In genomic region chr9:121403157-121403671, GRCm38 (mm10) we compare ENCODE assay signal across 8 mouse cellular contexts.
DNase-seq lines count a peak whose midpoint lies in the region; ATAC-seq lines count a peak whose summit lies in the region.

No protein-coding gene starts in this region.

- WGBS in embryonic facial prominence, embryonic 15.5 days: 9% methylated on average over 16 of the region's 16 CpGs
- WGBS in hindbrain, embryonic 14.5 days: 19% methylated on average over 16 of the region's 16 CpGs
- 13% methylated on average over 16 of the region's 16 CpGs for WGBS in midbrain, embryonic 15.5 days

- H3K27ac ChIP-seq in embryonic facial prominence, embryonic 15.5 days (replicated peaks): no peak overlapping the region; the same call in 1 of the 2 replicates
- peak overlapping the region; percentile 94 for H3K27ac ChIP-seq in hindbrain, embryonic 14.5 days
- H3K27ac ChIP-seq in midbrain, embryonic 15.5 days: peak overlapping the region; percentile 93

- H3K9ac ChIP-seq in embryonic facial prominence, embryonic 15.5 days: no peak overlapping the region
- H3K9ac ChIP-seq in hindbrain, embryonic 14.5 days: peak overlapping the region; percentile 68
- peak overlapping the region; percentile 53 for H3K9ac ChIP-seq in midbrain, embryonic 15.5 days

- peaks cover 20% of the 10 kb centered on the region for H3K4me1 ChIP-seq in embryonic facial prominence, embryonic 15.5 days
- H3K4me1 ChIP-seq in hindbrain, embryonic 14.5 days (replicated peaks; ENCODE audit: control insufficient read depth, insufficient read depth, low read length): peaks cover 25% of the 10 kb centered on the region; the same call in 1 of the 2 replicates
- peaks cover 41% of the 10 kb centered on the region for H3K4me1 ChIP-seq in midbrain, embryonic 15.5 days

- H3K36me3 ChIP-seq in embryonic facial prominence, embryonic 15.5 days: no peaks in the 10 kb centered on the region
- H3K36me3 ChIP-seq in hindbrain, embryonic 14.5 days (replicated peaks; ENCODE audit: control insufficient read depth, insufficient read depth): no peaks in the 10 kb centered on the region
- no peaks in the 10 kb centered on the region for H3K36me3 ChIP-seq in midbrain, embryonic 15.5 days (replicated peaks)

- ATAC-seq in embryonic facial prominence, embryonic 15.5 days (ENCODE audit: insufficient number of reproducible peaks, low FRiP score, low TSS enrichment, low read depth): peak; percentile 75
- peak; percentile 92 for ATAC-seq in hindbrain, embryonic 14.5 days (ENCODE audit: low FRiP score)
- peak; percentile 96 for ATAC-seq in midbrain, embryonic 15.5 days (replicated peaks)

- DNase-seq in MN1 (ENCODE audit: low spot score): peak; percentile 49
- DNase-seq in adrenal gland, postnatal 25 days: peak; percentile 66
- peak; percentile 89 for DNase-seq in hindbrain, embryonic 14.5 days (ENCODE audit: low spot score)
- peak; percentile 78 to 86 for DNase-seq in left cerebral cortex, adult 9 months (ENCODE audit: low spot score in 2 of 2)
- DNase-seq in yolk sac, embryonic 10.5 days (ENCODE audit: low spot score): peak; percentile 38
- DNase-seq in urinary bladder, adult 2 months (ENCODE audit: low spot score): no peak

- no peaks in the 10 kb centered on the region for H3K9me3 ChIP-seq in embryonic facial prominence, embryonic 15.5 days (replicated peaks)
- no peaks in the 10 kb centered on the region for H3K9me3 ChIP-seq in hindbrain, embryonic 14.5 days (ENCODE audit: control insufficient read depth, low read length)
- H3K9me3 ChIP-seq in midbrain, embryonic 15.5 days: no peaks in the 10 kb centered on the region

- no peaks in the 10 kb centered on the region for H3K27me3 ChIP-seq in embryonic facial prominence, embryonic 15.5 days
- H3K27me3 ChIP-seq in hindbrain, embryonic 14.5 days (ENCODE audit: control insufficient read depth, insufficient read depth, low read length): no peaks in the 10 kb centered on the region
- no peaks in the 10 kb centered on the region for H3K27me3 ChIP-seq in midbrain, embryonic 15.5 days (replicated peaks)

- peak overlapping the region; percentile 33 for H3K4me3 ChIP-seq in embryonic facial prominence, embryonic 15.5 days (replicated peaks)
- peak overlapping the region; percentile 44 for H3K4me3 ChIP-seq in hindbrain, embryonic 14.5 days (replicated peaks; ENCODE audit: low read length)
- H3K4me3 ChIP-seq in midbrain, embryonic 15.5 days: peak overlapping the region; percentile 56

- H3K4me2 ChIP-seq in embryonic facial prominence, embryonic 15.5 days (replicated peaks): peak overlapping the region; percentile 52
- H3K4me2 ChIP-seq in hindbrain, embryonic 14.5 days (replicated peaks): peak overlapping the region; percentile 56
- peak overlapping the region; percentile 58 for H3K4me2 ChIP-seq in midbrain, embryonic 15.5 days
